ENCODE assay signal across 25 mouse cellular contexts in the genomic region with DNA sequence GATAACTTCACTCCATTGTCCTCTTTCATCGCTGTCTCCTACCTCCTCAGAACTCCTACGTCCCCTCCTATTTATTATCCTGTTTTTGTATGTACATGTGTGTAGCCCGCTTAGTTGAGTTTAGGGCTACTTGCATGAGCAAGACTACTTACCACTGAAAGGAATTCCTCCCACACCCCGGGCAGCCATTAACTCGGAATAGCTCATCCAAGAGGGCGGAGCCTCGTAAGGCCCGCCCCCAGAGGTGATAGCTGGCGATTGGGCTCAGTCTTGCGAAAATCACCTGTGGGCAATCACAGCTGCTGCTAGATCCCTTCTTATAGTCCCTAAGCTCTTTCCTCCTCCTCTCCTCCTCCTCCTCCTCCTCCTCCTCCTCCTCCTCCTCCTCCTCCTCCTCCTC.
"Had no signal": no experiment of that assay in that cellular context is flagged by ENCODE, and none has a peak within 500 bp of the region (broad histone marks: within the 10 kb centered on the region; RNA-seq: fewer than 3 reads in every experiment).

No protein-coding gene starts in this region.

- H3K4me3 ChIP-seq: gastrocnemius, adult 2 months; heart, embryonic 10.5 days; heart, embryonic 13.5 days; heart, embryonic 15.5 days; hindbrain, embryonic 13.5 days; hindbrain, embryonic 15.5 days; limb, embryonic 10.5 days; limb, embryonic 12.5 days; liver, embryonic 13.5 days; liver, embryonic 15.5 days had no signal

- H3K36me3 ChIP-seq: heart, embryonic 10.5 days; heart, embryonic 13.5 days; heart, embryonic 15.5 days; hindbrain, embryonic 13.5 days; hindbrain, embryonic 15.5 days; limb, embryonic 10.5 days; limb, embryonic 12.5 days; liver, embryonic 13.5 days; liver, embryonic 15.5 days had no signal

- H3K9me3 ChIP-seq: heart, embryonic 10.5 days; heart, embryonic 13.5 days; heart, embryonic 15.5 days; hindbrain, embryonic 13.5 days; hindbrain, embryonic 15.5 days; limb, embryonic 10.5 days; limb, embryonic 12.5 days; liver, embryonic 13.5 days; liver, embryonic 15.5 days had no signal

- H3K27ac ChIP-seq: gastrocnemius, adult 2 months; heart, embryonic 10.5 days; heart, embryonic 13.5 days; heart, embryonic 15.5 days; hindbrain, embryonic 13.5 days; hindbrain, embryonic 15.5 days; hindbrain, postnatal 0 days; limb, embryonic 10.5 days; limb, embryonic 12.5 days; liver, embryonic 13.5 days; liver, embryonic 15.5 days had no signal

- H3K27me3 ChIP-seq: heart, embryonic 13.5 days; hindbrain, embryonic 13.5 days; hindbrain, embryonic 15.5 days; limb, embryonic 12.5 days; liver, embryonic 13.5 days; liver, embryonic 15.5 days had no signal

- DNase-seq: gastrocnemius, adult 2 months; gastrocnemius, postnatal 10 days; gastrocnemius, postnatal 25 days; heart, adult 18-20 months; heart, postnatal 14 days; heart, postnatal 36 days; kidney, adult 11 months; kidney, adult 2 months; kidney, postnatal 10 days; kidney, postnatal 25 days; layer of hippocampus, adult 9-11 months; layer of hippocampus, postnatal 36 days; liver; liver, embryonic 13.5 days had no signal

- H3K4me2 ChIP-seq: heart, embryonic 13.5 days; heart, embryonic 15.5 days; hindbrain, embryonic 13.5 days; hindbrain, embryonic 15.5 days; limb, embryonic 12.5 days; liver, embryonic 11.5 days; liver, embryonic 13.5 days; liver, embryonic 15.5 days had no signal

- H3K4me1 ChIP-seq: hindbrain, embryonic 13.5 days; hindbrain, embryonic 15.5 days; liver, embryonic 13.5 days; liver, embryonic 15.5 days had no signal

- H3K9ac ChIP-seq: heart, embryonic 13.5 days; heart, embryonic 15.5 days; hindbrain, embryonic 13.5 days; hindbrain, embryonic 15.5 days; limb, embryonic 12.5 days; liver, embryonic 13.5 days; liver, embryonic 15.5 days had no signal

- ATAC-seq: hindbrain, postnatal 0 days; intestine, embryonic 16.5 days had no signal
